Mouse (Mus musculus) kidney, postnatal 0 days (tissue): ENCODE measurements at regions not wholly inside any gene's neighbourhood (a gene's known extent, or its start where the extent isn't known, plus 50 kb on each side); places are given as distances from the start of the nearest gene placed in this dataset.

ENCODE experiments used
- ATAC-seq: fragments of 200-750 bp; cut with Nextera tagmentation; replicated peaks from 2 replicates; pipeline ENCODE4 v1.8.0; 2017; ENCODE audit warnings: low read depth, moderate number of reproducible peaks, moderate TSS enrichment, moderate library complexity; ENCODE audit not compliant: low FRiP score
- DNase-seq: peaks from one replicate; pipeline ENCODE4 v3.0.0-alpha.2; 2016; ENCODE audit warnings: low spot score
- H3K27ac ChIP-seq: fragments of 300-500 bp; sonication (generic); 2 replicates; pipeline ENCODE4 v1.5.1; 2014; ENCODE audit warnings: mild to moderate bottlenecking
- H3K27me3 ChIP-seq: fragments of 300-500 bp; sonication (generic); 2 replicates; pipeline ENCODE4 v1.6.1; 2014; ENCODE audit warnings: low read length, mixed read lengths; ENCODE audit not compliant: insufficient read depth
- H3K36me3 ChIP-seq: fragments of 300-500 bp; sonication (generic); 2 replicates; pipeline ENCODE4 v1.6.1; 2014; ENCODE audit warnings: low read length, mixed read lengths; ENCODE audit not compliant: insufficient read depth
- H3K4me1 ChIP-seq: fragments of 300-500 bp; sonication (generic); replicated peaks from 2 replicates; pipeline ENCODE4 v1.6.1; 2014; ENCODE audit warnings: antibody characterized with exemption, low read length, mixed read lengths; ENCODE audit not compliant: insufficient read depth
- H3K4me2 ChIP-seq: fragments of 300-500 bp; sonication (generic); 2 replicates; pipeline ENCODE4 v1.6.1; 2014; ENCODE audit warnings: mild to moderate bottlenecking, low read length, moderate library complexity, mixed read lengths
- H3K4me3 ChIP-seq: fragments of 300-500 bp; sonication (generic); replicated peaks from 2 replicates; pipeline ENCODE4 v1.5.1; 2014; ENCODE audit warnings: low read depth, low read length
- H3K9ac ChIP-seq: fragments of 300-500 bp; sonication (generic); 2 replicates; pipeline ENCODE4 v1.6.1; 2014; ENCODE audit warnings: low read depth, low read length
- H3K9me3 ChIP-seq: fragments of 300-500 bp; sonication (generic); replicated peaks from 2 replicates; pipeline ENCODE4 v1.6.1; 2016; ENCODE audit warnings: low read length, inconsistent platforms, mixed read lengths
- CTCF ChIP-seq: IDR thresholded peaks from 2 replicates; pipeline ENCODE4 v1.5.1; 2016; ENCODE audit warnings: antibody characterized with exemption, low read depth, mild to moderate bottlenecking, moderate library complexity
- WGBS: fragments of 180-500 bp; shearing (Covaris S2); extraction: QIAGEN DNeasy Blood & Tissue Kit; methylation state at CpG from one replicate; pipeline ENCODE4 v1.1.7; 2014; 5-methylcytosine and 5-hydroxymethylcytosine counted together

DNA sequence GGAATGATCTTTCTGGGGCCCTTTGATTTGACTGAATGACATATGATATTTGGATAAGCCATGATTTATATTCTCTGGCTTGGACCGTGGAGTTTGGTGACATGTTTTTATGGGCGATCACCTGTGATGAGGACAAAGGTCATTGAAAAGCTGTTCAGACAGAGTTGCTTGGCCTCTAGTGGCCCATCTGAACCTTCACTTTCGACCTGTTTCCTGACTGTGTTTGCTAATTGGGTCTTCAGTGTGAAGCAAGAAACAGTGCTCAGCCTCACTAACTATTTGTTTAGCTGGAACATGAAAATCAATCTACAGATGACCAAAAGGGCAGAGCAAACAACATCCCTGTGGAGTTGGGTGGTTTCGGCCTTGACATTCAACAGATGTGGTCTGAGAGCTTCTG, 357.8 kb downstream of the Stim2 start:
- no peaks in the 10 kb centered on the region for H3K9me3 ChIP-seq
- no peak overlapping the region for H3K4me3 ChIP-seq
- TF ChIP-seq CTCF = no peak
- H3K27me3 ChIP-seq = no peaks in the 10 kb centered on the region
- ATAC-seq (no peak), DNase-seq (no peak)
- WGBS = 20% methylated on average over 4 of the region's 4 CpGs
- no peak overlapping the region for H3K27ac ChIP-seq
- H3K9ac ChIP-seq = no peak overlapping the region
- no peaks in the 10 kb centered on the region for H3K4me1 ChIP-seq
- no peaks in the 10 kb centered on the region for H3K36me3 ChIP-seq
- no peak overlapping the region for H3K4me2 ChIP-seq

- no peak overlapping the region for H3K27ac ChIP-seq
- no peaks in the 10 kb centered on the region for H3K4me1 ChIP-seq
- ATAC-seq = no peak
- DNase-seq = no peak
- H3K36me3 ChIP-seq = no peaks in the 10 kb centered on the region
- WGBS = 61% methylated on average over 4 of the region's 4 CpGs
- H3K9ac ChIP-seq = no peak overlapping the region
- H3K27me3 ChIP-seq = no peaks in the 10 kb centered on the region
- TF ChIP-seq CTCF = no peak
- H3K4me2 ChIP-seq = no peak overlapping the region
- no peaks in the 10 kb centered on the region for H3K9me3 ChIP-seq
- no peak overlapping the region for H3K4me3 ChIP-seq
Measured at GRCm38 (mm10) chr5:54357501-54357900, 359.2 kb downstream of the Stim2 start.

DNA sequence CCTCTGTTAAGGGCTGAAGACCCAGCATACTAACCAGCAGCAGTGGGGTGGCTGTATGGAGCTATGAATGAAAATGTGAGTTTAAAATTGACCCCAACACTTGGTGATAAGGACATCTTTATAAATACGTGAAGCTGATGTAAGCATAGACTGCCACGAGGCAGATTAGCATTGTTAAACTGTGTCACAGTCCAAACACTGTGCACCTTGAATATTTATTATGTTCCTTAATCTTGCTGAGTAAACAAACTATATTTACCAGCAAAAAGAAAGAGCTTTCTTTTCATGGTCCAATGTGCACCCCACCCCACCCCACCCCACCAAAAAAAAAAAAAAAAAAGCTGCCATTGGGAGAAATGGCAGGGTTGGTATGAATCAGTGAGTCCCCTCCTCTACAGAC, 359.9 kb downstream of the Stim2 start:
- H3K4me2 ChIP-seq = no peak overlapping the region
- H3K9ac ChIP-seq = no peak overlapping the region
- H3K4me1 ChIP-seq = no peaks in the 10 kb centered on the region
- DNase-seq (no peak), ATAC-seq (no peak)
- H3K36me3 ChIP-seq = no peaks in the 10 kb centered on the region
- H3K4me3 ChIP-seq = no peak overlapping the region
- no peak for TF ChIP-seq CTCF
- no peaks in the 10 kb centered on the region for H3K27me3 ChIP-seq
- no peak overlapping the region for H3K27ac ChIP-seq
- WGBS = 52% methylated on average over 2 of the region's 2 CpGs
- no peaks in the 10 kb centered on the region for H3K9me3 ChIP-seq
